Mouse (Mus musculus): ENCODE results near the gene Lmntd1. TPM values are rescaled to one million over a fixed set of nuclear protein-coding genes. Genes with fewer than 3 reads are reported as not detected.

Gene Lmntd1
- polyA plus RNA-seq, 1 experiment from 2014 or later = 1.1 TPM

GRCm38 (mm10) chr6:145397881-145398280, 216.2 kb downstream of the Lmntd1 start:
- H3K27ac ChIP-seq (ENCODE audit: low read length) = no peak overlapping the region
- peaks cover 7% of the 10 kb centered on the region for H3K4me1 ChIP-seq (ENCODE audit: control insufficient read depth, insufficient read depth, low read length)
- H3K9ac ChIP-seq (ENCODE audit: low read length) = no peak overlapping the region
- H3K4me2 ChIP-seq (ENCODE audit: low read depth, low read length) = no peak overlapping the region
- no peak overlapping the region for H3K4me3 ChIP-seq (replicated peaks; ENCODE audit: low read length)
- no peak for ATAC-seq (ENCODE audit: insufficient read depth, low FRiP score)
- H3K27me3 ChIP-seq (ENCODE audit: control insufficient read depth, insufficient read depth, low read length) = no peaks in the 10 kb centered on the region
- WGBS = 85% methylated on average over 4 of the region's 4 CpGs
- H3K9me3 ChIP-seq (replicated peaks; ENCODE audit: control insufficient read depth, low read length) = no peaks in the 10 kb centered on the region
- H3K36me3 ChIP-seq (ENCODE audit: control insufficient read depth, insufficient read depth, low read length) = no peaks in the 10 kb centered on the region

GRCm38 (mm10) chr6:145396534-145396933, 217.6 kb downstream of the Lmntd1 start:
- H3K4me3 ChIP-seq (replicated peaks; ENCODE audit: low read length) = no peak overlapping the region
- no peaks in the 10 kb centered on the region for H3K27me3 ChIP-seq (ENCODE audit: control insufficient read depth, insufficient read depth, low read length)
- no peak overlapping the region for H3K27ac ChIP-seq (ENCODE audit: low read length)
- H3K9ac ChIP-seq (ENCODE audit: low read length) = no peak overlapping the region
- H3K4me1 ChIP-seq (ENCODE audit: control insufficient read depth, insufficient read depth, low read length) = peaks cover 7% of the 10 kb centered on the region
- no peak for ATAC-seq (ENCODE audit: insufficient read depth, low FRiP score)
- 86% methylated on average over 2 of the region's 2 CpGs for WGBS
- no peaks in the 10 kb centered on the region for H3K36me3 ChIP-seq (ENCODE audit: control insufficient read depth, insufficient read depth, low read length)
- no peak overlapping the region for H3K4me2 ChIP-seq (ENCODE audit: low read depth, low read length)
- H3K9me3 ChIP-seq (replicated peaks; ENCODE audit: control insufficient read depth, low read length) = no peaks in the 10 kb centered on the region

- no peaks in the 10 kb centered on the region for H3K36me3 ChIP-seq (ENCODE audit: control insufficient read depth, insufficient read depth, low read length)
- no peak overlapping the region for H3K27ac ChIP-seq (ENCODE audit: low read length)
- no peak overlapping the region for H3K4me3 ChIP-seq (replicated peaks; ENCODE audit: low read length)
- no peaks in the 10 kb centered on the region for H3K4me1 ChIP-seq (ENCODE audit: control insufficient read depth, insufficient read depth, low read length)
- H3K27me3 ChIP-seq (ENCODE audit: control insufficient read depth, insufficient read depth, low read length) = no peaks in the 10 kb centered on the region
- H3K9me3 ChIP-seq (replicated peaks; ENCODE audit: control insufficient read depth, low read length) = no peaks in the 10 kb centered on the region
- no peak overlapping the region for H3K9ac ChIP-seq (ENCODE audit: low read length)
- WGBS = 56% methylated on average over 2 of the region's 2 CpGs
- ATAC-seq (ENCODE audit: insufficient read depth, low FRiP score) = no peak
- H3K4me2 ChIP-seq (ENCODE audit: low read depth, low read length) = no peak overlapping the region
These were observed 223.7 kb downstream of the Lmntd1 start for GRCm38 (mm10) chr6:145390421-145390820.

- H3K36me3 ChIP-seq (ENCODE audit: control insufficient read depth, insufficient read depth, low read length) = no peaks in the 10 kb centered on the region
- H3K9me3 ChIP-seq (replicated peaks; ENCODE audit: control insufficient read depth, low read length) = no peaks in the 10 kb centered on the region
- no peak overlapping the region for H3K27ac ChIP-seq (ENCODE audit: low read length)
- no peak overlapping the region for H3K4me2 ChIP-seq (ENCODE audit: low read depth, low read length)
- no peaks in the 10 kb centered on the region for H3K4me1 ChIP-seq (ENCODE audit: control insufficient read depth, insufficient read depth, low read length)
- no peaks in the 10 kb centered on the region for H3K27me3 ChIP-seq (ENCODE audit: control insufficient read depth, insufficient read depth, low read length)
- H3K4me3 ChIP-seq (replicated peaks; ENCODE audit: low read length) = no peak overlapping the region
- ATAC-seq (ENCODE audit: insufficient read depth, low FRiP score) = no peak
- no peak overlapping the region for H3K9ac ChIP-seq (ENCODE audit: low read length)
- WGBS = 66% methylated on average over 7 of the region's 7 CpGs
These were observed 224.2 kb downstream of the Lmntd1 start for GRCm38 (mm10) chr6:145389904-145390303.

GRCm38 (mm10) chr6:145387378-145387777, 226.7 kb downstream of the Lmntd1 start:
- WGBS = 71% methylated on average over 6 of the region's 6 CpGs
- no peaks in the 10 kb centered on the region for H3K36me3 ChIP-seq (ENCODE audit: control insufficient read depth, insufficient read depth, low read length)

GRCm38 (mm10) chr6:145382586-145383380, 231.3 kb downstream of the Lmntd1 start:
- Histone ChIP-seq H3K36me3 (ENCODE audit: control insufficient read depth, insufficient read depth, low read length) (no peaks in the 10 kb centered on the region), H3K4me2 (ENCODE audit: low read depth, low read length) (no peak overlapping the region), H3K9me3 (replicated peaks; ENCODE audit: control insufficient read depth, low read length) (no peaks in the 10 kb centered on the region), H3K4me3 (replicated peaks; ENCODE audit: low read length) (no peak overlapping the region), H3K27me3 (ENCODE audit: control insufficient read depth, insufficient read depth, low read length) (no peaks in the 10 kb centered on the region), H3K4me1 (ENCODE audit: control insufficient read depth, insufficient read depth, low read length) (no peaks in the 10 kb centered on the region), H3K9ac (ENCODE audit: low read length) (no peak overlapping the region), H3K27ac (ENCODE audit: low read length) (no peak overlapping the region)
- WGBS = 56% methylated on average over 12 of the region's 12 CpGs
- ATAC-seq (ENCODE audit: insufficient read depth, low FRiP score) = peak; percentile 47; the same call in 1 of the 2 replicates

More at GRCm38 (mm10) chr6:145387378-145387777, 226.7 kb downstream of the Lmntd1 start:
- H3K27ac ChIP-seq (ENCODE audit: low read length) = no peak overlapping the region
- ATAC-seq (ENCODE audit: insufficient read depth, low FRiP score) = no peak
- no peaks in the 10 kb centered on the region for H3K4me1 ChIP-seq (ENCODE audit: control insufficient read depth, insufficient read depth, low read length)
- H3K9me3 ChIP-seq (replicated peaks; ENCODE audit: control insufficient read depth, low read length) = no peaks in the 10 kb centered on the region
- H3K27me3 ChIP-seq (ENCODE audit: control insufficient read depth, insufficient read depth, low read length) = no peaks in the 10 kb centered on the region
- H3K4me2 ChIP-seq (ENCODE audit: low read depth, low read length) = no peak overlapping the region
- H3K4me3 ChIP-seq (replicated peaks; ENCODE audit: low read length) = no peak overlapping the region
- H3K9ac ChIP-seq (ENCODE audit: low read length) = no peak overlapping the region

- no peaks in the 10 kb centered on the region for H3K9me3 ChIP-seq (replicated peaks; ENCODE audit: control insufficient read depth, low read length)
- no peak overlapping the region for H3K9ac ChIP-seq (ENCODE audit: low read length)
- H3K4me3 ChIP-seq (replicated peaks; ENCODE audit: low read length) = no peak overlapping the region
- WGBS = 82% methylated on average over 8 of the region's 8 CpGs
- H3K27ac ChIP-seq (ENCODE audit: low read length) = no peak overlapping the region
- no peaks in the 10 kb centered on the region for H3K36me3 ChIP-seq (ENCODE audit: control insufficient read depth, insufficient read depth, low read length)
- no peaks in the 10 kb centered on the region for H3K4me1 ChIP-seq (ENCODE audit: control insufficient read depth, insufficient read depth, low read length)
- H3K27me3 ChIP-seq (ENCODE audit: control insufficient read depth, insufficient read depth, low read length) = no peaks in the 10 kb centered on the region
- ATAC-seq (ENCODE audit: insufficient read depth, low FRiP score) = no peak
- H3K4me2 ChIP-seq (ENCODE audit: low read depth, low read length) = no peak overlapping the region
These were observed 233.2 kb downstream of the Lmntd1 start for GRCm38 (mm10) chr6:145380961-145381360.

GRCm38 (mm10) chr6:145379175-145379574, 234.9 kb downstream of the Lmntd1 start:
- Histone ChIP-seq H3K4me2 (ENCODE audit: low read depth, low read length) (no peak overlapping the region), H3K36me3 (ENCODE audit: control insufficient read depth, insufficient read depth, low read length) (no peaks in the 10 kb centered on the region), H3K4me3 (replicated peaks; ENCODE audit: low read length) (no peak overlapping the region), H3K9me3 (replicated peaks; ENCODE audit: control insufficient read depth, low read length) (no peaks in the 10 kb centered on the region), H3K4me1 (ENCODE audit: control insufficient read depth, insufficient read depth, low read length) (no peaks in the 10 kb centered on the region), H3K27me3 (ENCODE audit: control insufficient read depth, insufficient read depth, low read length) (no peaks in the 10 kb centered on the region), H3K9ac (ENCODE audit: low read length) (0 out of 2 replicates have a peak overlapping the region, but pooled peaks have one; percentile 17), H3K27ac (ENCODE audit: low read length) (no peak overlapping the region)
- ATAC-seq (ENCODE audit: insufficient read depth, low FRiP score) = no peak
- WGBS = 36% methylated on average over 6 of the region's 6 CpGs

GRCm38 (mm10) chr6:145378689-145379088, 235.4 kb downstream of the Lmntd1 start:
- H3K9ac ChIP-seq (ENCODE audit: low read length) = no peak overlapping the region
- H3K9me3 ChIP-seq (replicated peaks; ENCODE audit: control insufficient read depth, low read length) = no peaks in the 10 kb centered on the region
- H3K27ac ChIP-seq (ENCODE audit: low read length) = no peak overlapping the region
- H3K4me2 ChIP-seq (ENCODE audit: low read depth, low read length) = no peak overlapping the region
- H3K36me3 ChIP-seq (ENCODE audit: control insufficient read depth, insufficient read depth, low read length) = no peaks in the 10 kb centered on the region
- WGBS = 50% methylated on average over 4 of the region's 4 CpGs
- ATAC-seq (ENCODE audit: insufficient read depth, low FRiP score) = no peak
- H3K27me3 ChIP-seq (ENCODE audit: control insufficient read depth, insufficient read depth, low read length) = no peaks in the 10 kb centered on the region
- H3K4me1 ChIP-seq (ENCODE audit: control insufficient read depth, insufficient read depth, low read length) = peaks cover 3% of the 10 kb centered on the region; the same call in 1 of the 2 replicates
- H3K4me3 ChIP-seq (replicated peaks; ENCODE audit: low read length) = no peak overlapping the region

All from stomach, embryonic 16.5 days (tissue).